Mouse (Mus musculus) kidney, adult 18-20 months (tissue): Measurements from ENCODE around the gene Sh3rf3.

Source experiments
- DNase-seq: peaks from one replicate; pipeline ENCODE4 v3.0.0; 2021

Gene Sh3rf3

GRCm38 (mm10) chr10:59182306-59182705, 369.1 kb downstream of the Sh3rf3 start:
- no peak for DNase-seq
